Mouse (Mus musculus): ENCODE results near the gene Smtn.

GRCm38 (mm10) chr11:3547969-3548368 is 7.6 kb upstream of the Smtn start:
- TF ChIP-seq CTCF (IDR thresholded peaks at IDR 0.05; ENCODE audit: extremely low read depth, insufficient read depth, insufficient read length, insufficient replicate concordance), result no peak
- TF ChIP-seq POLR2A (IDR thresholded peaks at IDR 0.05; ENCODE audit: low read depth, low read length), result no peak
